Mouse (Mus musculus) forebrain, embryonic 10.5 days (tissue): ENCODE measurements at regions not wholly inside any gene's neighbourhood (a gene's known extent, or its start where the extent isn't known, plus 50 kb on each side); places are given as distances from the start of the nearest gene placed in this dataset.
A peak's percentile ranks its signal among the peaks of the same experiment; 100 is the strongest.

ENCODE experiments used
- DNase-seq: peaks from one replicate; pipeline ENCODE4 v3.0.0-alpha.2; 2017; ENCODE audit warnings: low spot score; ENCODE audit errors: extremely low spot score
- H3K27ac ChIP-seq: fragments of 300-500 bp; sonication (generic); 2 replicates; pipeline ENCODE4 v1.5.1; 2016; ENCODE audit warnings: mild to moderate bottlenecking
- H3K27me3 ChIP-seq: fragments of 300-500 bp; sonication (generic); 2 replicates; pipeline ENCODE4 v1.6.1; 2016; ENCODE audit warnings: mild to moderate bottlenecking; ENCODE audit not compliant: poor library complexity, severe bottlenecking
- H3K36me3 ChIP-seq: fragments of 300-500 bp; sonication (generic); replicated peaks from 2 replicates; pipeline ENCODE4 v1.6.1; 2016; ENCODE audit warnings: mild to moderate bottlenecking, moderate library complexity
- H3K4me1 ChIP-seq: fragments of 300-500 bp; sonication (generic); 2 replicates; pipeline ENCODE4 v1.6.1; 2016
- H3K4me3 ChIP-seq: fragments of 300-500 bp; sonication (generic); 2 replicates; pipeline ENCODE4 v1.5.1; 2016; ENCODE audit warnings: mild to moderate bottlenecking, moderate library complexity
- H3K9me3 ChIP-seq: fragments of 300-500 bp; sonication (generic); 2 replicates; pipeline ENCODE4 v1.6.1; 2016; ENCODE audit warnings: mild to moderate bottlenecking, moderate library complexity
- WGBS: fragments of 180-500 bp; shearing (Covaris S2); methylation state at CpG from one replicate; pipeline ENCODE4 v1.1.7; 2016; 5-methylcytosine and 5-hydroxymethylcytosine counted together

DNA sequence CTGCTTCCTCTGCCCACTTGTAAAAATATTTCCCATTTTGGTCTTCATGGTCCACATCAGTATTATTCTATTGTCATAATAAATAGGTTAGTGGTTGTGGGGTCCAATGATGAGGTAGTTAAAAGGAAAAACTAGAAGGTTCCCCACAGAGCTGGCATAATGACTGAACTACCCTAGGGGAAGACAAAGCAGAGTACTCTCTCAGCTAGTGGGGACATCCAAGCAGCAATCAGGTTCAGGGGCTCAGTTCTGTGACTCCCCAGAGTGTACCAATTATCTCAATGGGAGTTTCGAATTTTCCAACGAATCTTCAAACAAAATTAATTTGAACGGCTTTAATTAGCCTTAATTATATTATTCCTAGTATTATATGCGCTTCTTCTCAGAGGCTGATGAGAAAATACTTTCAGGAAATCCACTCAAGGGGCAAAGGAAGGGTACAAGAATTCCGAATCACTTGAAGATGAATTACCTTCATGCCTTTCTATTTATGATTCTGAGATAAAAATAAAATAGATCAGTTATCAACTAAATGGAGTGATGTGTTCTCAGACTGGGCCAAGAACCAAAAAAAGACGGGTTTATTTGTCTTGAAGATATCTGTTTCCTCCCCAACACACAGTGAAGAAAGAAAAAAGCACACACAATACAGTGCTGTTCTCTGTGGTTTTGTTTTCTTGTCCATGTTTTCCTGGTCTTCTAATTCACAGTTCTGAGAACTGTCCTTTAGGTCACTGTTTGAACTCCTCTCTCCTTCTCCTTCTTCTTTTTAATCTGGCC is 392.7 kb downstream of the Nuf2 start:
- no peak overlapping the region for H3K4me3 ChIP-seq
- H3K27ac ChIP-seq = no peak overlapping the region
- no peak for DNase-seq
- peaks cover 7% of the 10 kb centered on the region; the same call in 1 of the 2 replicates for H3K4me1 ChIP-seq
- H3K9me3 ChIP-seq = no peaks in the 10 kb centered on the region
- H3K27me3 ChIP-seq = no peaks in the 10 kb centered on the region
- WGBS = 63% methylated on average over 6 of the region's 6 CpGs
- H3K36me3 ChIP-seq = no peaks in the 10 kb centered on the region

DNA sequence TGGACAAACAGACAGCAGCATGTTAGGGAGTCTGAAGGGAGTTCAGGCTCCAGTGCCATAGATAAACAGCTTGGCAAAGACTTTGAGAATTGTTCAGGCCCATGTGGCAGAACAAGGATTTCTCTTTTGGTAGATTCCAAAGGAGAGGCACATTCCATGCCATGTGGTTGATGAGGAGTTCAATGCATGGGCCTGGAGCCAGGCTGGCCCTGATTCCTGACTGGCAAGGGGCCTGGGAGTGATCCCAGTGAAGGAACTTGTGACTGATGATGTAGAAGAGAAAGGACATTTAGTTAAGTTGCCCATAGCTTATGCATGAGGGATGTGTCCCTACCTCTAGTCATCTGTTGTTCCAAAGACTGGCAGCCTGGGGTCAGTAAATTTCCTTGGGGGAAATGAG is 395.7 kb downstream of the Nuf2 start:
- Histone ChIP-seq H3K36me3 (no peaks in the 10 kb centered on the region), H3K4me3 (no peak overlapping the region), H3K27ac (no peak overlapping the region), H3K27me3 (no peaks in the 10 kb centered on the region), H3K9me3 (no peaks in the 10 kb centered on the region), H3K4me1 (peaks cover 10% of the 10 kb centered on the region; the same call in 1 of the 2 replicates)
- DNase-seq = no peak

DNA sequence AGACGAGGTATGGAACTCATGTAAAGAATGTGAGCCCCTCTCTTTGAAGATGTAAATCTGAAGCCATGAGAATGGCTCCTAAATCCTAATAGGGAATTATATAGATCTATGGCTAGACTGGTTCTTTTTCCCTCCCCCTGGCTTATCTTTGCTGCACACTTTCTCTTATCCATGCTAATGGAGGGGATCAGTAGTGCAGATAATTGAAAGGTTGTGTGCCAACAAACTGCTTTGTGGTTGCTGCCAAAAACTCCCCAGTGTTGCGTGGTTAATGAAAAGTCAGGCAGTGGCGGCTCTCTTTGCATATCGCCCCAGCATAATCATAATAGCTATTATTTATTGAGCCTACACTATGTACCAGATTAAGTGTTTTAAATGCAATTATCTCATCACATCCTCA is 427.6 kb downstream of the Nuf2 start:
- WGBS = 86% methylated on average over 4 of the region's 4 CpGs
- H3K27ac ChIP-seq = no peak overlapping the region
- no peaks in the 10 kb centered on the region for H3K36me3 ChIP-seq
- H3K9me3 ChIP-seq = no peaks in the 10 kb centered on the region
- no peak for DNase-seq
- no peak overlapping the region for H3K4me3 ChIP-seq
- no peaks in the 10 kb centered on the region for H3K4me1 ChIP-seq
- no peaks in the 10 kb centered on the region for H3K27me3 ChIP-seq

DNA sequence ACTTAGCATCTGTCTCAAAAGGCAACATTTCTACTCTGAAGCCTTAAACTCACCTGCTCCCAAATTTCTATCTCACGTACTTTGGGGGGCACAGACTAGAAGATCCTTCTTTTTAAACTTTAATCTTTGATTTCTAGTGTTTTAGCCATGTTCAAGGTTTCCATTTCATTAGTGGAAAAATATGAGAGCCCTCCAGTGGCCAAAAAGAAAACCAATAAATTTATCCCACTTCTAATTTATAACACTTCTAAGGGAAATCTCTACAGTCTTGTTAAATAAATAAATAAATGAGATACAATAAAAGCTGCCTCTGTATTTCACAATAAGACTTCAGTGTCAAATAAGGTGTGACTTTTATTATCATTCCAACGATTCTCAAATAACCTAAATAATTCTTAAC is 428.2 kb downstream of the Nuf2 start:
- Histone ChIP-seq H3K27me3 (no peaks in the 10 kb centered on the region), H3K36me3 (no peaks in the 10 kb centered on the region), H3K9me3 (no peaks in the 10 kb centered on the region), H3K4me3 (no peak overlapping the region), H3K27ac (no peak overlapping the region), H3K4me1 (no peaks in the 10 kb centered on the region)
- no peak for DNase-seq
- WGBS = 81% methylated on average over 2 of the region's 2 CpGs

DNA sequence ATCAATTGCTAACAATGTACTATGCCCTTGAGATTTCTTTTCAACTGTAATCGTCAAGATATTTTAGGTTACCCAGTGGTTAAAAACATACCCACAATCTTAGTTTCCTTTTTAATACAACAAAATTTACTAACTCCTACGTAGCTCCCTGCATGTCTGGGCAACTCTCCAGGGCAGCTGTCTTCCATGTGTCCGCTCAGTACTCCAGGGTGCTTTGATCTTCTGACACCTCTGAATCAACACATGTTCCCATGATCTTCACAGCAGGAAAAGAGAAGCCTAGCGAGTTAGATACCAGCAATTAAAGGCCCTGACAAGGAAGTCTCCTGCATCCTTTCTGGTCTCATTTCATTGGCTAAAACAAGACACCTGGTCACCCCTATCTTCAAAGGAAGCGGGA is 432.0 kb downstream of the Nuf2 start:
- H3K36me3 ChIP-seq = no peaks in the 10 kb centered on the region
- no peak overlapping the region for H3K27ac ChIP-seq
- no peak overlapping the region for H3K4me3 ChIP-seq
- H3K27me3 ChIP-seq = no peaks in the 10 kb centered on the region
- H3K4me1 ChIP-seq = no peaks in the 10 kb centered on the region
- no peak for DNase-seq
- H3K9me3 ChIP-seq = no peaks in the 10 kb centered on the region
- 83% methylated on average over 5 of the region's 5 CpGs for WGBS

DNA sequence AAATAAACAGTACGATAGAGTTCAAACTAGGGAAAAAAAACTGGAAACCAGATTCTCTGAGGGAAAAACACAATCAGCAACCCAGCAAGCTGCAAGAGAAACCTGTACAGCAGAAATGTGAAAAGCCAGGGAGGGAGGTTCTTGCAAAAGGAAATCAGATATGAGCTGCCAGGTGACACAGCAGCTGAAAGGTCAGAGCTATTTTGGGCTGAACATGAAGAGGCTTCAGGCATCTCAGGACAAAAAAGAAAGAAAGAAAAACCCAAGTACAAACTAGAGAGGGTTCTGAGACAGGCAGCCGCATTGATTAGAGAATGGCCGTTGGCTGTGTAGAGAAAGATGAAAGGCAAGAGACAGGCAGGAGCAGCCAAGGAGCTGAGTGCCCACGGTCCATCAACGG is 434.5 kb downstream of the Nuf2 start:
- no peak overlapping the region for H3K27ac ChIP-seq
- H3K4me1 ChIP-seq = no peaks in the 10 kb centered on the region
- no peaks in the 10 kb centered on the region for H3K27me3 ChIP-seq
- no peaks in the 10 kb centered on the region for H3K36me3 ChIP-seq
- DNase-seq = no peak
- no peak overlapping the region for H3K4me3 ChIP-seq
- no peaks in the 10 kb centered on the region for H3K9me3 ChIP-seq
- WGBS = 88% methylated on average over 5 of the region's 5 CpGs

DNA sequence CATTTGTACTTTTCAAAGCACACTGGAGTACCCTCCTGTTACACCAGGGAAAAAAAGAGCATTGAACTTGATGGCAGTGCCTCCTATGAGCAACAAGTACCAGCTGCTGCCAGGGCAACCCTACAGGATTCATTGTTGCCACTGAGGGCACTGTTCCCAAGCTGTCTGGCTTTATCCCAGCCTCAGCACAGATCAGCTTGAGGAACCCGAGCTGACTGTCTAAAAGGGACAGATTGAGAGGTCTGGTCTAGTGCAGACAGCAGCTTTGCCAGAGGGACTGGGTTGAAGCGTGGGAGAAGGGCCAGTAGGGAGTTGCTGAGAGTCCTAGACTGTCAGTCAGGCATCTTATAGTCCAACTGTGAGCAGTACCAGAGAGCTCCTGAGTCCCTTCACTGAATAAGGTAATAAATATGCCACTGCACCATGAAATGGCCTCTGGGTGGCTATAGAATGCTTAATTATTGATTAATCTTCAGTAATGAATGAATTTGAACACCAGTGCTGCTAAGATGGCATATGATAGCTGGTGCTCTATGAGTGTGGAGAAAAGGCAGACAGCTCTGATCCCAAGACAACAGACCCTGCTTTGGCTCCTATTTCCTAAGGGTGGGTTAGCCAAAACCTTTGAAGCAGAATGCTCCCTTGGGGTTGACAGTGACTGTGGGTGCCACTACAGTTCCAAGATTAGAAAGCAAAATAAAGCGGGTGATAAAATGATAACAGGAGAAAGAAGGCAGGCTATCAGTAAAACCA is 437.5 kb downstream of the Nuf2 start:
- 71% methylated on average over 3 of the region's 3 CpGs for WGBS
- no peak for DNase-seq

DNA sequence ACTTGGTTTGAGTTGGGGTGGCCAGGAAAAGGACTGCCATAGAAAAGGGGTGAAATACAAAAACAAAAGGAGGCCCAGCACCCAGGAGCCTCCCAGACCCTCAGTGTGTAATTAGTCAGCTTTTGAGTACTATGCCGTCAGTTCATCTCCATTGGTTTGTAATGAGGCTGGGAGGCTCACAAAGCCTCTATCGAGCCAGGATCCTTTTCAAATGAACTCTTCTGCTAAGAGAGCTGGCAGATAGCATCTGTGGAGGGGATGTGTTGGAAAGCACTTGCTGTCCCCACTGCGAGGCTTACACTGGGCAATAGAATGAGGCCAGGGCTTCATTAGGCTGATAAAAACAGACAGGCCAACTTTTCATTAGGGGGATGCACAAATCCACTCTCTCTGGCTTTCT is 445.2 kb downstream of the Nuf2 start:
- Histone ChIP-seq H3K9me3 (no peaks in the 10 kb centered on the region), H3K27me3 (no peaks in the 10 kb centered on the region), H3K36me3 (no peaks in the 10 kb centered on the region), H3K4me3 (no peak overlapping the region), H3K4me1 (peaks cover 9% of the 10 kb centered on the region), H3K27ac (0 out of 2 replicates have a peak overlapping the region, but pooled peaks have one; percentile 4)
- no peak for DNase-seq
- WGBS = 40% methylated on average over 3 of the region's 3 CpGs

More for the DNA sequence above, 437.5 kb downstream of the Nuf2 start:
- H3K4me3 ChIP-seq = no peak overlapping the region
- no peaks in the 10 kb centered on the region for H3K27me3 ChIP-seq
- H3K9me3 ChIP-seq = no peaks in the 10 kb centered on the region
- H3K36me3 ChIP-seq = no peaks in the 10 kb centered on the region
- no peaks in the 10 kb centered on the region for H3K4me1 ChIP-seq
- H3K27ac ChIP-seq = no peak overlapping the region

DNA sequence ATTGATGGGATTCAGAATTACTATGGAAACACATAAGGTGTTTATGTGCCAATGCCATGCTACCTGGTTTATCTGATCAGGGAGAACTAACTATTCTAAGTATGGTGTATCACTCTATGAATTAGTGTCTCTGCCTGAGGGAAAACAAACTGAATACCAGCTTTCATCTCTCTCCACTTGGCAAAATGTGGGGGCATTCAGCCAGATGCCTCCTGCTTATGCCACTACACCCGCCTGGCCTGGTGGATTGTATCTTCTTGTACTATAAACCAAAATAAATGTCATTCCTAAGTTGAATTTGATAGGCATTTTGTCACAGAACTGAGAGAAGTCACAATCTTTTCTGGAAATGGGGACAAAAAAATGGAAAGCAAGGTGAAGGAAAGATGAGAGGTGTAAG is 450.6 kb downstream of the Nuf2 start:
- no peaks in the 10 kb centered on the region for H3K36me3 ChIP-seq
- 93% methylated on average over 1 of the region's 1 CpGs for WGBS
- no peak overlapping the region for H3K27ac ChIP-seq
- no peak for DNase-seq
- no peaks in the 10 kb centered on the region for H3K27me3 ChIP-seq
- no peaks in the 10 kb centered on the region for H3K9me3 ChIP-seq
- no peak overlapping the region for H3K4me3 ChIP-seq
- no peaks in the 10 kb centered on the region for H3K4me1 ChIP-seq

DNA sequence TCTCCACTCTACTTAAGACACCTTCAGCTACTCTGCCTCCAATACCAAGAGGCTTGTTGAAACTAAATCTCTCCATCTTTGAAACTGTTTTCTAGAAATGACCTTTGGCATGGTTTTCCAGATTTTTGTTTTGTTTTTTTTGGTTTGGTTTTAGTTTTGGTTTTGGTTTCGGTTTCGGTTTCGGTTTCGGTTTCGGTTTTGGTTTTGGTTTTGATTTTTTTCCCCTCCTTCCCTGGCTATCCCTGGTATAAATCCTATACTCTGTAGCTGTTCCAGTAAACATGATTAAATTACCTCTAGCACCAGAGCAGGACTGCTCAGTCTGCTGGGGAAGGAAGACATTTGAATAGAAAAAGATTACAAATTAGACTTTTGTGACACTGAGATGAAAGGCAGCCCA is 454.0 kb downstream of the Nuf2 start:
- WGBS = 95% methylated on average over 5 of the region's 5 CpGs
- H3K4me3 ChIP-seq = no peak overlapping the region
- no peaks in the 10 kb centered on the region for H3K9me3 ChIP-seq
- no peak overlapping the region for H3K27ac ChIP-seq
- no peak for DNase-seq
- H3K4me1 ChIP-seq = no peaks in the 10 kb centered on the region
- no peaks in the 10 kb centered on the region for H3K27me3 ChIP-seq
- H3K36me3 ChIP-seq = no peaks in the 10 kb centered on the region

DNA sequence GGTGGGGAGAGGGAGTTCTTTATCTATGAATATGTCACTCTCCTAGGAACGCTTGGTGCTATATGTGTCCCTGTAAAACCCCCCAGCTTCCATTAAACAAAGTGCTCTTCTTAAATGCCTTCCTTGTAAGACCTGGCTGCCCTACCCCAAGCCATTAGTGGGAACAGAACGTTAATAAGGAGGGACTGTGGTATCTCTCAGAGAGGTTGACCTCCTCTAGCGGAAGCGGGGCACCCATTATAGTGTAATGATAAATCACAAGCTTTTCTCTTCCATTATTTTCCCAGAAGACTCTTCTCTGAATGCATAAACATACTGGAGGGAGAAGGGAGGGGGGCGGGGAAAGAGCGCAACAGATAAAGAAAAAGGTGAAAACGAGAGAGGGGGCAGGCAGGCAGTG is 455.3 kb downstream of the Nuf2 start:
- 82% methylated on average over 7 of the region's 7 CpGs for WGBS
- Histone ChIP-seq H3K4me1 (no peaks in the 10 kb centered on the region), H3K27ac (no peak overlapping the region), H3K36me3 (no peaks in the 10 kb centered on the region), H3K4me3 (no peak overlapping the region), H3K27me3 (no peaks in the 10 kb centered on the region), H3K9me3 (no peaks in the 10 kb centered on the region)
- no peak for DNase-seq

DNA sequence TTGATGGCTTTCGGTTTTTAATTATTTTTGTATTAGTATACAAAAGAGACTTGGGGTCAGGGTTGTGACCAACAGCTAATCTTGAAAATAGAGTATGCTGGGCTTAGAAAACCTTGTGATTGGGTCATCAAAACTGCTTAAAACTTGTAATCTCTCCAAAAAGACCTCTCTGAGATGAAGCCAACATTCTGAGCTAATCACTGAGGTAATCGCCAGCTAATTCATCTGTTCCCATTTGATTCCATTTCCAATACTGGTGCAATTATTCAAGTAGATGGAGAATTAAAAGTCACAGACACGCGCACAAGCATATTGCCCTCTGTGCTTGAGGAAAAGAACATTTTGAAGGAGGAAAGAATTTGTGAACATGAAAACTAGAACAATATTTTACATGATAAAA is 459.9 kb downstream of the Nuf2 start:
- Histone ChIP-seq H3K27me3 (no peaks in the 10 kb centered on the region), H3K27ac (no peak overlapping the region), H3K36me3 (no peaks in the 10 kb centered on the region), H3K4me1 (no peaks in the 10 kb centered on the region), H3K4me3 (no peak overlapping the region), H3K9me3 (no peaks in the 10 kb centered on the region)
- no peak for DNase-seq
- WGBS = 81% methylated on average over 4 of the region's 4 CpGs

DNA sequence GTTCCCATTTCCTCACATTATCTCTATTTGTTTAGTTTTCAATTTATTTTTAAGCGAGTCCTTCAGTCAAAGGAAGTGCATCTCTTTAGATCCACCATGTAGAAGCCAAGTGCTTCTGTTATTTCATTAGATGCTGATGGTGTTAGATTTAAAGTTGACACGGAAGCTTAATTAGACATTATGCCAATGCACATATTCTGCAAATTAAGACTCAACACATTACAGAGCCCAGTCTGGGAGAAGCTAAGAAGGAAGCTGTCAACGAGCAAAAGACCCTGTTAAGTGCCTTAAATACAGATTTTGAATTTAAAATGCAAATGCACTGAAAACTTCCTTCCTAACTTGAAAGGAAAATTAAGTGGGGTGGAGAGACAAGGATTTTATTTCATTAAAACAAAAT is 461.6 kb downstream of the Nuf2 start:
- no peaks in the 10 kb centered on the region for H3K9me3 ChIP-seq
- no peak overlapping the region for H3K4me3 ChIP-seq
- H3K27me3 ChIP-seq = no peaks in the 10 kb centered on the region
- H3K36me3 ChIP-seq = no peaks in the 10 kb centered on the region
- WGBS = 87% methylated on average over 3 of the region's 3 CpGs
- no peak for DNase-seq
- no peaks in the 10 kb centered on the region for H3K4me1 ChIP-seq
- no peak overlapping the region for H3K27ac ChIP-seq
